ENCODE assay signal across 17 mouse cellular contexts in the genomic region with DNA sequence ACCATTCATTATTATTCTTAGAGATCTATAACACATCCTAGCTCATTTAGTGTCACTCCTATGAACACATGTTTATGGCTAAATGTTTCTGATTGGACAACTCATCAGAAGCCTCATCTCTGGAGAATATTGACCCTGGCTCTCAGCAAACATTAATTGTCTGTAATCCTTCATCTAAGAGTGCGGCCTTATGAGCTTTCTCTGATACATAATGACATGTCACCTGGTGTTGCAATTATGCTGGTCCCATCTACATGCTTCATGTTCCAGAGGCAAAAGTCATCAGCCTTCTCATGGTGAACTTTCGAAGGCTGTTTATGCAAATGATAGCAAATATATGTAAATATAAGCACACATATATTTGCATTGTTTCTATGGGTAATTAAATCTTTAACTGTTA.
"Had no signal": no experiment of that assay in that cellular context is flagged by ENCODE, and none has a peak within 500 bp of the region (broad histone marks: within the 10 kb centered on the region; RNA-seq: fewer than 3 reads in every experiment).

No protein-coding gene starts in this region.

- ATAC-seq: midbrain, embryonic 15.5 days had no signal

- H3K36me3 ChIP-seq: midbrain, embryonic 10.5 days; midbrain, embryonic 12.5 days; midbrain, embryonic 15.5 days; neural tube, embryonic 12.5 days had no signal

- DNase-seq: lung, adult 18-20 months; lung, embryonic 14.5 days; lung, postnatal 10 days; lung, postnatal 4 days; right cerebral cortex, adult 18-20 months; right cerebral cortex, postnatal 25 days; right cerebral cortex, postnatal 4 days; spleen, adult 18-20 months; thymus, adult 18-20 months; thymus, postnatal 14 days; thymus, postnatal 36 days had no signal

- H3K27ac ChIP-seq: liver, embryonic 14.5 days; midbrain, embryonic 10.5 days; midbrain, embryonic 12.5 days; midbrain, embryonic 15.5 days; neural tube, embryonic 12.5 days had no signal

- H3K4me3 ChIP-seq: midbrain, embryonic 10.5 days; midbrain, embryonic 12.5 days; midbrain, embryonic 15.5 days; myocyte; neural tube, embryonic 12.5 days had no signal

- H3K9me3 ChIP-seq: midbrain, embryonic 10.5 days; midbrain, embryonic 12.5 days; midbrain, embryonic 15.5 days; neural tube, embryonic 12.5 days had no signal

- H3K9ac ChIP-seq: liver, embryonic 14.5 days; lung, embryonic 14.5 days; midbrain, embryonic 12.5 days; midbrain, embryonic 15.5 days; neural tube, embryonic 12.5 days had no signal

- H3K27me3 ChIP-seq: midbrain, embryonic 12.5 days; midbrain, embryonic 15.5 days; neural tube, embryonic 12.5 days had no signal

- H3K4me2 ChIP-seq: lung, embryonic 14.5 days; midbrain, embryonic 12.5 days; midbrain, embryonic 15.5 days; neural tube, embryonic 12.5 days had no signal

- H3K4me1 ChIP-seq: midbrain, embryonic 15.5 days; neural tube, embryonic 12.5 days had no signal
